Mouse (Mus musculus): ENCODE data around the gene Foxp4. TPM values are rescaled to one million over a fixed set of nuclear protein-coding genes. Genes with fewer than 3 reads are reported as not detected.

Foxp4 gene
- polyA plus RNA-seq, 1 experiment: 194 TPM

- Histone ChIP-seq H3K4me1 (replicated peaks; ENCODE audit: control insufficient read depth, insufficient read depth, low read length) (0 out of 2 replicates have a peak, but pooled peaks cover 3% of the 10 kb centered on the region), H3K27me3 (ENCODE audit: control insufficient read depth, insufficient read depth, low read length) (no peaks in the 10 kb centered on the region), H3K27ac (ENCODE audit: control insufficient read depth, insufficient read depth, low read length) (no peak overlapping the region), H3K36me3 (ENCODE audit: control insufficient read depth, insufficient read depth, low read length) (no peaks in the 10 kb centered on the region), H3K4me3 (ENCODE audit: control insufficient read depth, insufficient read depth, low read length) (no peak overlapping the region)
- no peak for DNase-seq
- no peak for TF ChIP-seq POLR2A (IDR thresholded peaks at IDR 0.05; ENCODE audit: control insufficient read depth, extremely low read depth, insufficient read depth, low read length, poor library complexity)
- 54% methylated on average over 10 of the region's 10 CpGs for WGBS
These were observed 13.6 kb upstream of the Foxp4 start for GRCm38 (mm10) chr17:47937926-47938600.

- H3K27me3 ChIP-seq (ENCODE audit: control insufficient read depth, insufficient read depth, low read length): no peaks in the 10 kb centered on the region
- 96% methylated on average over 4 of the region's 4 CpGs for WGBS
- no peak overlapping the region for H3K4me3 ChIP-seq (ENCODE audit: control insufficient read depth, insufficient read depth, low read length)
- TF ChIP-seq CTCF (IDR thresholded peaks at IDR 0.05; ENCODE audit: borderline replicate concordance, control insufficient read depth, extremely low read depth, insufficient read depth, low read length, poor library complexity): no peak
- TF ChIP-seq POLR2A (IDR thresholded peaks at IDR 0.05; ENCODE audit: control insufficient read depth, extremely low read depth, insufficient read depth, low read length, poor library complexity): no peak
- no peaks in the 10 kb centered on the region for H3K36me3 ChIP-seq (ENCODE audit: control insufficient read depth, insufficient read depth, low read length)
- no peak for DNase-seq
- H3K4me1 ChIP-seq (replicated peaks; ENCODE audit: control insufficient read depth, insufficient read depth, low read length): 0 out of 2 replicates have a peak, but pooled peaks cover 3% of the 10 kb centered on the region
- H3K27ac ChIP-seq (ENCODE audit: control insufficient read depth, insufficient read depth, low read length): no peak overlapping the region
These were observed 12.1 kb upstream of the Foxp4 start for GRCm38 (mm10) chr17:47936591-47936990.

DNA sequence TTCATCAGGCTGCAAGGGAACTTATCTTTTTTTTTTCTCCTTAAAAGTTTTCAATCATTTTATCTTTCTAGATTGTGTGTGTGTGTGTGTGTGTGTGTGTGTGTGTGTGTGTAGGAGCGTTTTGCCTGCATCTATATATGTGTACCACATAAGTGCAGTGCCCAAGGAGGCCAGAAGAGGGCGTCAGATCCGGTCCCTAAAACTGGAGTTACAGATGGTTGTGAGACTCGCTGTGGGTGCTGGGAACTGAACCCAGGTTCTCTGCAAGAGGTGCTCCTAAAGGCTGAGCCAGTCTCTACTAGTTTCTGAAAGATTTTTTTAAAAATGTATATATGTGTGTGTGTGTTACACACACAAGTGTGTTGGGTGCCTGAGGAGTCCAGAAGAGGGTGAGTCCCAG lies 5.0 kb upstream of the Foxp4 start:
- H3K27me3 ChIP-seq (ENCODE audit: control insufficient read depth, insufficient read depth, low read length): no peaks in the 10 kb centered on the region

GRCm38 (mm10) chr17:47925988-47926387 lies 1.5 kb upstream of the Foxp4 start:
- no peak overlapping the region for H3K27ac ChIP-seq (ENCODE audit: control insufficient read depth, insufficient read depth, low read length)
- peaks cover 36% of the 10 kb centered on the region for H3K4me1 ChIP-seq (replicated peaks; ENCODE audit: control insufficient read depth, insufficient read depth, low read length)
- no peaks in the 10 kb centered on the region for H3K36me3 ChIP-seq (ENCODE audit: control insufficient read depth, insufficient read depth, low read length)
- 94% methylated on average over 10 of the region's 10 CpGs for WGBS
- TF ChIP-seq POLR2A (IDR thresholded peaks at IDR 0.05; ENCODE audit: control insufficient read depth, extremely low read depth, insufficient read depth, low read length, poor library complexity) (no peak), CTCF (IDR thresholded peaks at IDR 0.05; ENCODE audit: borderline replicate concordance, control insufficient read depth, extremely low read depth, insufficient read depth, low read length, poor library complexity) (no peak)
- no peaks in the 10 kb centered on the region for H3K27me3 ChIP-seq (ENCODE audit: control insufficient read depth, insufficient read depth, low read length)
- no peak for DNase-seq
- no peak overlapping the region for H3K4me3 ChIP-seq (ENCODE audit: control insufficient read depth, insufficient read depth, low read length)

More for the DNA sequence above, 5.0 kb upstream of the Foxp4 start:
- no peak for DNase-seq
- Histone ChIP-seq H3K4me1 (replicated peaks; ENCODE audit: control insufficient read depth, insufficient read depth, low read length) (peaks cover 17% of the 10 kb centered on the region), H3K36me3 (ENCODE audit: control insufficient read depth, insufficient read depth, low read length) (no peaks in the 10 kb centered on the region), H3K4me3 (ENCODE audit: control insufficient read depth, insufficient read depth, low read length) (no peak overlapping the region), H3K27ac (ENCODE audit: control insufficient read depth, insufficient read depth, low read length) (no peak overlapping the region)
- 99% methylated on average over 4 of the region's 4 CpGs for WGBS
- TF ChIP-seq POLR2A (IDR thresholded peaks at IDR 0.05; ENCODE audit: control insufficient read depth, extremely low read depth, insufficient read depth, low read length, poor library complexity) (no peak), CTCF (IDR thresholded peaks at IDR 0.05; ENCODE audit: borderline replicate concordance, control insufficient read depth, extremely low read depth, insufficient read depth, low read length, poor library complexity) (no peak)

GRCm38 (mm10) chr17:47925340-47925926 lies 988 bp upstream of the Foxp4 start:
- DNase-seq: no peak
- Histone ChIP-seq H3K27me3 (ENCODE audit: control insufficient read depth, insufficient read depth, low read length) (no peaks in the 10 kb centered on the region), H3K4me3 (ENCODE audit: control insufficient read depth, insufficient read depth, low read length) (peak overlapping the region; percentile 41), H3K27ac (ENCODE audit: control insufficient read depth, insufficient read depth, low read length) (0 out of 2 replicates have a peak overlapping the region, but pooled peaks have one; percentile 17), H3K4me1 (replicated peaks; ENCODE audit: control insufficient read depth, insufficient read depth, low read length) (peaks cover 36% of the 10 kb centered on the region), H3K36me3 (ENCODE audit: control insufficient read depth, insufficient read depth, low read length) (no peaks in the 10 kb centered on the region)
- TF ChIP-seq POLR2A (IDR thresholded peaks at IDR 0.05; ENCODE audit: control insufficient read depth, extremely low read depth, insufficient read depth, low read length, poor library complexity) (no peak), CTCF (IDR thresholded peaks at IDR 0.05; ENCODE audit: borderline replicate concordance, control insufficient read depth, extremely low read depth, insufficient read depth, low read length, poor library complexity) (no peak)
- 6% methylated on average over 13 of the region's 13 CpGs for WGBS

DNA sequence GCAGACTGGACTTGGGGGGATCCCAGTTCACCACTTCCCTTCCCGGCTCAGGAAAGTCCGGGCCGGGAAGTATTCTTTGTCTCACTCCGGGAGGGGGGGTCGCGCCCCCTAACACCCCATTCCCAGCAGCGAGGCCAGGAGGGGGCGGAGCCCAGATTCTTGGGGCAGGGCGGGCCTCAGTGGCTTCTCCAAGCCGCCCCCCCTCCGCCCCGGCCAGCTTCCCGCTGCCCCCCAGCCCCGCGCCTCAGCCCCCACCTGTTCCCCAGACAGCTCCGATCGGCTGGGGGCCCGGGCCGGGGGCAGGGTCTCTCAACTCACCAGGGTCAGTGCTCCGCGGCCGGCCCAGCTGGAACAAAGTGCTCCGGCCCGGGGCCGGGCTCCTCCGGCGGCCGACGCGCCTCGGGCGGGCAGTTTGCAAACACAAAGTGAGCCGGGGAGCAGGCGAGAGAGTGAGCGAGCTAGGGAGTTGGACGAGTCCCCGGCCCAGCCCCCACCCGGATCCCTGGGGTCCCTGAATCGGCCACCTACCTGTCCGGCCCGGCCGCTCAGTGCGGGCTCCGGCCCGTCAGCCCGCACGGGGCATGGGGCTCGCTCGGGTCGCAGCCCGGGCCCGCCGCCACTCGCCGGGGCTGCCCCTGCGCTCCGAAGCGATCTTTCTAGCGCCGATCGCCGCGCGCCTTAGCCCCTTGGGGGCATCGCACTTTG lies 615 bp downstream of the Foxp4 start:
- Histone ChIP-seq H3K27ac (ENCODE audit: control insufficient read depth, insufficient read depth, low read length) (no peak overlapping the region), H3K4me3 (ENCODE audit: control insufficient read depth, insufficient read depth, low read length) (peak overlapping the region; percentile 93), H3K27me3 (ENCODE audit: control insufficient read depth, insufficient read depth, low read length) (no peaks in the 10 kb centered on the region), H3K4me1 (replicated peaks; ENCODE audit: control insufficient read depth, insufficient read depth, low read length) (peaks cover 36% of the 10 kb centered on the region), H3K36me3 (ENCODE audit: control insufficient read depth, insufficient read depth, low read length) (no peaks in the 10 kb centered on the region)
- peak; percentile 54 for DNase-seq
- under 1% methylated on average over 64 of the region's 65 CpGs for WGBS
- no peak for TF ChIP-seq POLR2A (IDR thresholded peaks at IDR 0.05; ENCODE audit: control insufficient read depth, extremely low read depth, insufficient read depth, low read length, poor library complexity)
- no peak for TF ChIP-seq CTCF (IDR thresholded peaks at IDR 0.05; ENCODE audit: borderline replicate concordance, control insufficient read depth, extremely low read depth, insufficient read depth, low read length, poor library complexity)
